Mouse (Mus musculus) liver, embryonic 15.5 days (tissue): ENCODE data around the gene Gm14190. TPM values are rescaled to one million over a fixed set of nuclear protein-coding genes. Genes with fewer than 3 reads are reported as not detected.
"Not testable (repeated sequence)": the region's sequence is repeated elsewhere in the genome, so short reads cannot be mapped to it uniquely, and the experiment has no call there.

Experiments used
- ATAC-seq: fragments of 200-750 bp; cut with Nextera tagmentation; 2 replicates; pipeline ENCODE4 v1.8.0; 2017; ENCODE audit warnings: moderate number of reproducible peaks, mild to moderate bottlenecking, moderate library complexity; ENCODE audit not compliant: insufficient read depth
- H3K27ac ChIP-seq: fragments of 300-500 bp; sonication (generic); replicated peaks from 2 replicates; pipeline ENCODE4 v1.5.1; 2015; ENCODE audit warnings: mild to moderate bottlenecking, inconsistent platforms
- H3K27me3 ChIP-seq: fragments of 300-500 bp; sonication (generic); 2 replicates; pipeline ENCODE4 v1.6.1; 2015; ENCODE audit warnings: mild to moderate bottlenecking, inconsistent platforms
- H3K36me3 ChIP-seq: fragments of 300-500 bp; sonication (generic); replicated peaks from 2 replicates; pipeline ENCODE4 v1.6.1; 2015; ENCODE audit warnings: moderate library complexity, mild to moderate bottlenecking, inconsistent platforms
- H3K4me1 ChIP-seq: fragments of 300-500 bp; sonication (generic); replicated peaks from 2 replicates; pipeline ENCODE4 v1.6.1; 2015; ENCODE audit warnings: inconsistent platforms
- H3K4me2 ChIP-seq: fragments of 300-500 bp; sonication (generic); 2 replicates; pipeline ENCODE4 v1.6.1; 2015; ENCODE audit warnings: moderate library complexity, mild to moderate bottlenecking, inconsistent platforms
- H3K4me3 ChIP-seq: fragments of 300-500 bp; sonication (generic); replicated peaks from 2 replicates; pipeline ENCODE4 v1.5.1; 2015; ENCODE audit warnings: mild to moderate bottlenecking, inconsistent platforms
- H3K9ac ChIP-seq: fragments of 300-500 bp; sonication (generic); 2 replicates; pipeline ENCODE4 v1.6.1; 2015; ENCODE audit warnings: moderate library complexity, mild to moderate bottlenecking, inconsistent platforms
- H3K9me3 ChIP-seq: fragments of 300-500 bp; sonication (generic); replicated peaks from 2 replicates; pipeline ENCODE4 v1.6.1; 2016; ENCODE audit warnings: inconsistent platforms
- WGBS: fragments of 180-500 bp; shearing (Covaris S2); methylation state at CpG from one replicate; pipeline ENCODE4 v1.1.7; 2015; ENCODE audit warnings: mixed read lengths; ENCODE audit not compliant: insufficient replicate concordance; 5-methylcytosine and 5-hydroxymethylcytosine counted together
- polyA plus RNA-seq: library from polyadenylated mRNA; unstranded; fragments of >200 nt; fragmentation: Nextera tagmentation; extraction: Ambion mirVana; gene quantifications from 2 replicates; pipeline ENCODE4 v1.2.1, GENCODE M21; 2015

Gene Gm14190
- not detected in 2 replicates for polyA plus RNA-seq

GRCm38 (mm10) chr11:99690463-99690862, at the start of gene Gm14190:
TSS of gene Gm14190 (minus strand) at chr11:99690740.
- ATAC-seq = no peak
- Histone ChIP-seq H3K27ac (no peak within 1 kb of the TSS), H3K9ac (no peak within 1 kb of the TSS), H3K4me1 (no peaks in the 10 kb centered on the region), H3K9me3 (no peaks in the 10 kb centered on the region), H3K4me3 (no peak within 1 kb of the TSS), H3K4me2 (no peak within 1 kb of the TSS), H3K36me3 (no peaks in the 10 kb centered on the region), H3K27me3 (no peaks in the 10 kb centered on the region)
- WGBS = 47% methylated on average over 1 of the region's 1 CpGs

- Histone ChIP-seq H3K9me3 (no peaks in the 10 kb centered on the region), H3K4me2 (no peak within 1 kb of the TSS), H3K27me3 (no peaks in the 10 kb centered on the region), H3K36me3 (no peaks in the 10 kb centered on the region), H3K4me1 (no peaks in the 10 kb centered on the region), H3K9ac (no peak within 1 kb of the TSS), H3K4me3 (no peak within 1 kb of the TSS), H3K27ac (no peak within 1 kb of the TSS)
- ATAC-seq = no peak
- 39% methylated on average over 2 of the region's 2 CpGs for WGBS
These were observed 43.6 kb upstream of the Gm14190 start, which contains the start of gene Gm14180 for GRCm38 (mm10) chr11:99734190-99734589. TSS of gene Gm14180 (minus strand) at chr11:99734290.

GRCm38 (mm10) chr11:99724061-99724460, 33.5 kb upstream of the Gm14190 start:
- ATAC-seq = no peak
- H3K36me3 ChIP-seq = no peaks in the 10 kb centered on the region
- no peaks in the 10 kb centered on the region for H3K27me3 ChIP-seq
- no peaks in the 10 kb centered on the region for H3K9me3 ChIP-seq
- no peak overlapping the region for H3K9ac ChIP-seq
- H3K27ac ChIP-seq = no peak overlapping the region
- H3K4me1 ChIP-seq = no peaks in the 10 kb centered on the region
- WGBS = 43% methylated on average over 2 of the region's 2 CpGs
- no peak overlapping the region for H3K4me3 ChIP-seq
- H3K4me2 ChIP-seq = no peak overlapping the region

GRCm38 (mm10) chr11:99718759-99719158, 28.2 kb upstream of the Gm14190 start:
- Histone ChIP-seq H3K9me3 (no peaks in the 10 kb centered on the region), H3K4me1 (no peaks in the 10 kb centered on the region), H3K9ac (no peak overlapping the region), H3K4me2 (no peak overlapping the region), H3K4me3 (no peak overlapping the region), H3K27me3 (no peaks in the 10 kb centered on the region), H3K36me3 (no peaks in the 10 kb centered on the region), H3K27ac (no peak overlapping the region)
- ATAC-seq = no peak
- WGBS = 79% methylated on average over 1 of the region's 1 CpGs

- H3K27me3 ChIP-seq, H3K4me3 ChIP-seq, H3K27ac ChIP-seq, H3K4me1 ChIP-seq, H3K9me3 ChIP-seq, H3K4me2 ChIP-seq, H3K36me3 ChIP-seq, H3K9ac ChIP-seq, ATAC-seq: not testable (repeated sequence)
- WGBS = 64% methylated on average over 1 of the region's 1 CpGs
These were observed 5.3 kb downstream of the Gm14190 start for GRCm38 (mm10) chr11:99685235-99685634.

- no peak overlapping the region for H3K9ac ChIP-seq
- no peaks in the 10 kb centered on the region for H3K9me3 ChIP-seq
- no peak overlapping the region for H3K4me2 ChIP-seq
- no peaks in the 10 kb centered on the region for H3K4me1 ChIP-seq
- WGBS = 58% methylated on average over 2 of the region's 2 CpGs
- no peak for ATAC-seq
- H3K27me3 ChIP-seq = no peaks in the 10 kb centered on the region
- H3K27ac ChIP-seq = no peak overlapping the region
- H3K4me3 ChIP-seq = no peak overlapping the region
- H3K36me3 ChIP-seq = no peaks in the 10 kb centered on the region
These were observed 7.1 kb downstream of the Gm14190 start for GRCm38 (mm10) chr11:99683481-99683880.

- Histone ChIP-seq H3K27ac (no peak within 1 kb of the TSS), H3K27me3 (no peaks in the 10 kb centered on the region), H3K4me3 (no peak within 1 kb of the TSS), H3K9ac (no peak within 1 kb of the TSS), H3K9me3 (no peaks in the 10 kb centered on the region), H3K4me2 (no peak within 1 kb of the TSS), H3K36me3 (no peaks in the 10 kb centered on the region), H3K4me1 (no peaks in the 10 kb centered on the region)
- ATAC-seq = no peak
These were observed 24.7 kb downstream of the Gm14190 start, which contains the start of gene Krtap4-6 for GRCm38 (mm10) chr11:99665860-99666259. TSS of gene Krtap4-6 (minus strand) at chr11:99665960.

GRCm38 (mm10) chr11:99662802-99663201, 27.7 kb downstream of the Gm14190 start:
- no peaks in the 10 kb centered on the region for H3K4me1 ChIP-seq
- 65% methylated on average over 10 of the region's 10 CpGs for WGBS
- no peak overlapping the region for H3K4me3 ChIP-seq
- no peaks in the 10 kb centered on the region for H3K36me3 ChIP-seq
- no peak overlapping the region for H3K4me2 ChIP-seq
- H3K9me3 ChIP-seq = no peaks in the 10 kb centered on the region
- no peak overlapping the region for H3K9ac ChIP-seq
- no peaks in the 10 kb centered on the region for H3K27me3 ChIP-seq
- no peak for ATAC-seq
- no peak overlapping the region for H3K27ac ChIP-seq

GRCm38 (mm10) chr11:99659256-99659655, 31.3 kb downstream of the Gm14190 start:
- H3K36me3 ChIP-seq = no peaks in the 10 kb centered on the region
- no peak overlapping the region for H3K4me2 ChIP-seq
- no peaks in the 10 kb centered on the region for H3K27me3 ChIP-seq
- no peak overlapping the region for H3K9ac ChIP-seq
- no peak for ATAC-seq
- 77% methylated on average over 4 of the region's 4 CpGs for WGBS
- no peaks in the 10 kb centered on the region for H3K9me3 ChIP-seq
- no peak overlapping the region for H3K4me3 ChIP-seq
- no peak overlapping the region for H3K27ac ChIP-seq
- no peaks in the 10 kb centered on the region for H3K4me1 ChIP-seq

- H3K4me2 ChIP-seq, H3K27me3 ChIP-seq, H3K27ac ChIP-seq, H3K9ac ChIP-seq, H3K9me3 ChIP-seq, H3K36me3 ChIP-seq, H3K4me1 ChIP-seq, ATAC-seq, H3K4me3 ChIP-seq: not testable (repeated sequence)
- WGBS = 41% methylated on average over 10 of the region's 10 CpGs
These were observed 32.0 kb downstream of the Gm14190 start, which contains the start of gene Gm11563 for GRCm38 (mm10) chr11:99658467-99659010. TSS of gene Gm11563 (minus strand) at chr11:99658960.

GRCm38 (mm10) chr11:99657051-99657450, 33.5 kb downstream of the Gm14190 start:
- no peak overlapping the region for H3K9ac ChIP-seq
- no peak overlapping the region for H3K27ac ChIP-seq
- H3K4me2 ChIP-seq = no peak overlapping the region
- H3K36me3 ChIP-seq = no peaks in the 10 kb centered on the region
- no peaks in the 10 kb centered on the region for H3K27me3 ChIP-seq
- H3K4me3 ChIP-seq = no peak overlapping the region
- no peak for ATAC-seq
- H3K4me1 ChIP-seq = no peaks in the 10 kb centered on the region
- H3K9me3 ChIP-seq = no peaks in the 10 kb centered on the region
- 40% methylated on average over 5 of the region's 5 CpGs for WGBS

GRCm38 (mm10) chr11:99650136-99650535, 40.4 kb downstream of the Gm14190 start, which contains the start of gene Gm11555:
TSS of gene Gm11555 (minus strand) at chr11:99650236.
- WGBS = 46% methylated on average over 2 of the region's 2 CpGs
- ATAC-seq = no peak
- no peaks in the 10 kb centered on the region for H3K27me3 ChIP-seq
- no peak within 1 kb of the TSS for H3K9ac ChIP-seq
- H3K27ac ChIP-seq = no peak within 1 kb of the TSS
- H3K4me3 ChIP-seq = no peak within 1 kb of the TSS
- H3K4me1 ChIP-seq = no peaks in the 10 kb centered on the region
- no peaks in the 10 kb centered on the region for H3K36me3 ChIP-seq
- H3K9me3 ChIP-seq = no peaks in the 10 kb centered on the region
- no peak within 1 kb of the TSS for H3K4me2 ChIP-seq
